Mouse (Mus musculus): ENCODE measurements around the gene Adgre5. TPM values are rescaled to one million over a fixed set of nuclear protein-coding genes. Genes with fewer than 3 reads are reported as not detected.

Adgre5 gene
- polyA plus RNA-seq, 1 experiment: 49.5 TPM

GRCm38 (mm10) chr8:83738949-83739710 lies 2.0 kb downstream of the Adgre5 start:
- no peak for TF ChIP-seq GATA1 (IDR thresholded peaks at IDR 0.05; ENCODE audit: low read length)

GRCm38 (mm10) chr8:83737852-83738562 lies 3.1 kb downstream of the Adgre5 start:
- TF ChIP-seq GATA1 (IDR thresholded peaks at IDR 0.05; ENCODE audit: low read length): no peak

GRCm38 (mm10) chr8:83737346-83737745 lies 3.8 kb downstream of the Adgre5 start:
- no peak for TF ChIP-seq GATA1 (IDR thresholded peaks at IDR 0.05; ENCODE audit: low read length)

GRCm38 (mm10) chr8:83736681-83737080 lies 4.4 kb downstream of the Adgre5 start:
- TF ChIP-seq GATA1 (IDR thresholded peaks at IDR 0.05; ENCODE audit: low read length): no peak

GRCm38 (mm10) chr8:83732919-83733318 lies 8.2 kb downstream of the Adgre5 start:
- TF ChIP-seq GATA1 (IDR thresholded peaks at IDR 0.05; ENCODE audit: low read length): no peak

GRCm38 (mm10) chr8:83731906-83732305 lies 9.2 kb downstream of the Adgre5 start:
- no peak for TF ChIP-seq GATA1 (IDR thresholded peaks at IDR 0.05; ENCODE audit: low read length)

- TF ChIP-seq GATA1 (IDR thresholded peaks at IDR 0.05; ENCODE audit: low read length): no peak
Observed at GRCm38 (mm10) chr8:83729009-83729807, 11.9 kb downstream of the Adgre5 start.

GRCm38 (mm10) chr8:83725521-83726102 lies 15.5 kb downstream of the Adgre5 start:
- TF ChIP-seq GATA1 (IDR thresholded peaks at IDR 0.05; ENCODE audit: low read length): no peak

GRCm38 (mm10) chr8:83724697-83725482 lies 16.2 kb downstream of the Adgre5 start:
- TF ChIP-seq GATA1 (IDR thresholded peaks at IDR 0.05; ENCODE audit: low read length): no peak

GRCm38 (mm10) chr8:83723447-83724083 lies 17.6 kb downstream of the Adgre5 start:
- TF ChIP-seq GATA1 (IDR thresholded peaks at IDR 0.05; ENCODE audit: low read length): no peak

GRCm38 (mm10) chr8:83722631-83723030 lies 18.5 kb downstream of the Adgre5 start:
- TF ChIP-seq GATA1 (IDR thresholded peaks at IDR 0.05; ENCODE audit: low read length): no peak

- no peak for TF ChIP-seq GATA1 (IDR thresholded peaks at IDR 0.05; ENCODE audit: low read length)
Observed at GRCm38 (mm10) chr8:83721405-83722025, 19.6 kb downstream of the Adgre5 start.

- no peak for TF ChIP-seq GATA1 (IDR thresholded peaks at IDR 0.05; ENCODE audit: low read length)
Observed at GRCm38 (mm10) chr8:83719693-83720092, 21.4 kb downstream of the Adgre5 start.

- no peak for TF ChIP-seq GATA1 (IDR thresholded peaks at IDR 0.05; ENCODE audit: low read length)
Observed at GRCm38 (mm10) chr8:83719048-83719447, 22.1 kb downstream of the Adgre5 start.

All from G1E-ER4 (cell line).